Mouse (Mus musculus) spleen, embryonic (tissue): Measurements from ENCODE around the gene Wfdc16.
"Not testable (repeated sequence)": the region's sequence is repeated elsewhere in the genome, so short reads cannot be mapped to it uniquely, and the experiment has no call there.

Source experiments
- CTCF ChIA-PET: fragments of 350-600 bp; sonication (Branson Sonifier 250); formaldehyde crosslinking; loops from one replicate; lab custom pipeline; 2022; lab: Charles Lee

Gene Wfdc16

DNA sequence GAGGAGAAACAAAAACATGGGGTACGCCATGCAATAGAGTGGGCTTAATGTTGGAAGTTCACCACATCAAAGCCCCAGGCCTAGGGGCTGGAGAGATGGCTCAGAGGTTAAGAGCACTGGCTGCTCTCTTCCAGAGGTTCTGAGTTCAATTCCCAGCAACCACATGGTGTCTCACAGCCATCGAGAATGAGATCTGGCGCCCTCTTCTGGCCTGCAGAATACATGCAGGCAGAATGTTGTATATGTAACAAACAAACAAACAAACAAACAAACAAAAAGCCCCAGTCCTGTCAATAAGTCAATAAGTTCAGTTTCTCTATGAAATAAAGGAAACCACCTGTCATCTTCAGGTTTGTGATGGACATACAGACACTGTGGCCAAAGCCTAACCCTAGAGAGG, 38.4 kb downstream of the Wfdc16 start:
- CTCF ChIA-PET = no interaction called here

GRCm38 (mm10) chr2:164593494-164593893, 45.1 kb downstream of the Wfdc16 start, which contains the start of gene Eppin:
Eppin (minus strand) TSS chr2:164593594.
- CTCF ChIA-PET = no interaction called here

DNA sequence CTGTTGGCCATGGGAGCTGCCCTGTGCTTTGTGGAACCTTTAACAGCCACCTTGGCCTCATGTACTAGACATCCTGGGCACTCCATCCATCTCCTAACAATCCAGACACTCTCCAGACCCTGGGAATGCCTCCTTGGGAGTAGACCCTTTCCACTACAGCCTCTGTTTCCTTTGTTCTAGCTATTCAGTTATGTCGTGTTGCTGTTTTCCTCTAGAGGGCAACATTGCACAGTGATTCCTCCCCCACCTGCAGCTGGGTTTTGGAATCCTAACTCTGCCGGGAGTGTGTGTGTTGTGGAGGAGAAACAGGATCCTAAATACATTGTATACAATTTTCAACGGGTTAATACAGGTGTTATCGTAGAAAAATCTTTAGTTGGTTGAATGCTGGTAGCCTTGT, 46.6 kb downstream of the Wfdc16 start:
- CTCF ChIA-PET = interaction anchor here (0.6 kb wide), 1 partner anchor 91 kb away, joined by 4 read pairs; no protein-coding TSS in a partner anchor

DNA sequence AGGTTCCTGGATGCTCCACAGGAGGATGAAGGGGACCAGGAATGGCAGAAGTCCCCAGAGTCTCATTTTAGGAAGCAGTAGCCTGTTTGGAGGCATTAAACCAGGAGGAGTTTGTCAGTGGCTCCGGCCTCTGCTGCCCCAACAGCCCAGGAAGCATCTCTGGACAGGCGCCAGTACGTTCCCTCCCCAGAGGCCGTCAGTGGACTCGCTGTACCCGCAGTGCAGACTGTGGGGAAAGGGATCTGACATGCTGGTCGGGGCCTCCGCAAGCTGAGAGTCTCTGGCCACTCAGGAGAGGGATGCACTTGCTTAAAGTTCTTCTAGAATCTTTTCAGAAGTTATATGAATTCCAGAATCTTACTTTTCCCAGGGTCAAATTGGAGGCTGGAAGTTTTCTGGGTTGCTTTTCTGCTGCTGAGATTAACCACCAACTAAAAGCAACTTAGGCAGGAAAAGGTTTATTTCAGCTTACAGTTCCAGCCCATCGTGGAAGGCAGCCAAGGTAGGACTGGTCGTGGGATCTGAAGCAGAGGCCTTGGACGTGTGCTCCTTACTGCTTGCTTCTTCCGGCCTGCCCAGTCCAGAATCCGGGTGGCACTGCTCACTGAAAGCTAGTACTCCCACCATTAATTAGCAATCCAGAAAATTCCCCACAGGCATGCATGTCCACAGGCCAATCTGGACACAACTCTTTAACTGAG, 53.4 kb downstream of the Wfdc16 start, which contains the start of gene Wfdc6a:
Wfdc6a (minus strand) TSS at position 423 of the 701 bp plus-strand sequence.
- CTCF ChIA-PET = not testable (repeated sequence)
